Mouse (Mus musculus) heart, postnatal 0 days (tissue): ENCODE results near the gene 4933402D24Rik.

ENCODE experiments used
- CTCF ChIP-seq: IDR thresholded peaks from 2 replicates; pipeline ENCODE4 v1.5.1; 2016; ENCODE audit warnings: antibody characterized with exemption, control low read depth, low read depth
- EP300 ChIP-seq: IDR thresholded peaks from 2 replicates; pipeline ENCODE4 v1.6.1; 2016; ENCODE audit warnings: antibody characterized with exemption, low read depth

DNA sequence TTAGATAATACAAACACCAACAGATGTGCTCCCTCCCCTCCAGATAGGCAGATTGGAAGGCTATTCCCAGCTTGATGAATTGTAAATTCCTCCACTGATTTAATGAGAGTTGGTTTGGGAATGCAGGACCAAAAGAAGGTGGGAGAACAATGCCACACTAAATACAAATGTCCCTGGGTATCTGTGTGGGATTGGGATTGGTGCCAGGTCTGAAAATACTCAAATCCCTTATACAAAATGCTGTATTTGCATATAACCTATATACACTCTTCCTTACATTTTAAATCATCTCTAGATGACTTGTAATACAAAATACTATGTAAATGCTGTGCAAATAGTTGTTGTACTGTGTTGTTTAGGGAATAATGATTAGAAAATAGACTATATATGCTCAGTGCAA, 36.0 kb upstream of the 4933402D24Rik start:
- TF ChIP-seq CTCF = no peak
- TF ChIP-seq EP300 = no peak
